Mouse (Mus musculus) forebrain, embryonic 10.5 days (tissue): ENCODE measurements around the gene Ddx39b. TPM values are rescaled to one million over a fixed set of nuclear protein-coding genes. Genes with fewer than 3 reads are reported as not detected.

ENCODE experiments used
- DNase-seq: peaks from one replicate; pipeline ENCODE4 v3.0.0-alpha.2; 2017; ENCODE audit warnings: low spot score; ENCODE audit errors: extremely low spot score
- H3K27ac ChIP-seq: fragments of 300-500 bp; sonication (generic); 2 replicates; pipeline ENCODE4 v1.5.1; 2016; ENCODE audit warnings: mild to moderate bottlenecking
- H3K27me3 ChIP-seq: fragments of 300-500 bp; sonication (generic); 2 replicates; pipeline ENCODE4 v1.6.1; 2016; ENCODE audit warnings: mild to moderate bottlenecking; ENCODE audit not compliant: poor library complexity, severe bottlenecking
- H3K36me3 ChIP-seq: fragments of 300-500 bp; sonication (generic); replicated peaks from 2 replicates; pipeline ENCODE4 v1.6.1; 2016; ENCODE audit warnings: mild to moderate bottlenecking, moderate library complexity
- H3K4me1 ChIP-seq: fragments of 300-500 bp; sonication (generic); 2 replicates; pipeline ENCODE4 v1.6.1; 2016
- H3K4me3 ChIP-seq: fragments of 300-500 bp; sonication (generic); 2 replicates; pipeline ENCODE4 v1.5.1; 2016; ENCODE audit warnings: mild to moderate bottlenecking, moderate library complexity
- H3K9me3 ChIP-seq: fragments of 300-500 bp; sonication (generic); 2 replicates; pipeline ENCODE4 v1.6.1; 2016; ENCODE audit warnings: mild to moderate bottlenecking, moderate library complexity
- WGBS: fragments of 180-500 bp; shearing (Covaris S2); methylation state at CpG from one replicate; pipeline ENCODE4 v1.1.7; 2016; 5-methylcytosine and 5-hydroxymethylcytosine counted together
- polyA plus RNA-seq: library from polyadenylated mRNA; unstranded; fragments of >200 nt; fragmentation: Nextera tagmentation; extraction: Ambion mirVana; gene quantifications from 2 replicates; pipeline ENCODE4 v1.2.1, GENCODE M21; 2016

Ddx39b gene
- polyA plus RNA-seq, 1 experiment from 2014 or later: 759 TPM

GRCm38 (mm10) chr17:35202442-35202841, 39.1 kb upstream of the Ddx39b start:
- H3K4me1 ChIP-seq: peaks cover 21% of the 10 kb centered on the region
- H3K36me3 ChIP-seq: no peaks in the 10 kb centered on the region
- DNase-seq: no peak
- H3K27ac ChIP-seq: no peak overlapping the region
- peaks cover 76% of the 10 kb centered on the region for H3K27me3 ChIP-seq
- H3K4me3 ChIP-seq: no peak overlapping the region
- WGBS: 77% methylated on average over 4 of the region's 4 CpGs
- no peaks in the 10 kb centered on the region for H3K9me3 ChIP-seq

GRCm38 (mm10) chr17:35204494-35205379, 36.8 kb upstream of the Ddx39b start, which contains the start of gene Lta:
Gene Lta (minus strand): TSS chr17:35205351.
- no peak within 1 kb of the TSS for H3K4me3 ChIP-seq
- no peak for DNase-seq
- peaks cover 59% of the 10 kb centered on the region for H3K27me3 ChIP-seq
- WGBS: 29% methylated on average over 20 of the region's 20 CpGs
- no peak within 1 kb of the TSS for H3K27ac ChIP-seq
- no peaks in the 10 kb centered on the region for H3K9me3 ChIP-seq
- H3K36me3 ChIP-seq: no peaks in the 10 kb centered on the region
- H3K4me1 ChIP-seq: peaks cover 19% of the 10 kb centered on the region; the same call in 1 of the 2 replicates

GRCm38 (mm10) chr17:35205380-35205769, 36.2 kb upstream of the Ddx39b start:
- no peak overlapping the region for H3K4me3 ChIP-seq

DNA sequence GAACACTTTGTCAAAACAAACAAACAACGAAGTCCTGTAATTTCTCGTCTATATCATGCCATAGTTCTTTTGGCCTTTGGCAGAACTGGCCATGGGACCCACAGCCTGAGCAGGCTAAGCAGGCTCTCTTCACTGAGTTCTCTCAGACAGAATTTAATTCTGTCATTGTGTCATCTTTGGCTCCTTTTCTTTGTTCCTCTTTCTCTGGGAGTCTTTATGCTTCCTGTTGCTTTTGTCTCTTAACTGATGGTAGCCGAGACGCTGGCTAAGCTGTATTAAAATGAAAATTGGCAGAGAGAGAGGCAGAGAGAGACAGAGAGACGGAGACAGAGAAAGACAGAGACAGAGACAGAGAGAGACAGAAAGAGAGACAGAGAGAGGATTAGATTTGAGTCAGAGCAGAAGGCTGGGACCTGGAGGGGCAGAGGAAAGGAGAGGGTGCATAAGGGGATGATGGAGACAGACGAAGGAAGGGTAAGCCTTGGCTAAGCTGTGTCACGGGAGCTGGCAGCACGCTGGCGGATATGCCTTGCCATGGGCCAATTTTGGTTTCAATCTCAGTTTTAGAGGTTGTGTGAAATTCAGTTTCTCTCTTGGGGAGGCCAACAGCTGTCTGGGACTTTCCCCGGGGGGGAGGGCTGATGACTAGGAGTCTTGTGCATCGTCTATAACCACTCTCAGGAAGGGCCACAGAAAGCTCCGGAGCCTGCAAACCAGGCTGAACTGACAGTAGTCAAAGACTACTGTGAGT, 31.6 kb upstream of the Ddx39b start:
- Histone ChIP-seq H3K36me3 (no peaks in the 10 kb centered on the region), H3K27me3 (peaks cover 7% of the 10 kb centered on the region), H3K9me3 (no peaks in the 10 kb centered on the region), H3K4me1 (peaks cover 18% of the 10 kb centered on the region), H3K27ac (no peak overlapping the region), H3K4me3 (no peak overlapping the region)
- WGBS: 82% methylated on average over 12 of the region's 12 CpGs
- DNase-seq: no peak

More at GRCm38 (mm10) chr17:35205380-35205769, 36.2 kb upstream of the Ddx39b start:
- peaks cover 20% of the 10 kb centered on the region; the same call in 1 of the 2 replicates for H3K4me1 ChIP-seq
- no peak overlapping the region for H3K27ac ChIP-seq
- DNase-seq: no peak
- peaks cover 52% of the 10 kb centered on the region for H3K27me3 ChIP-seq
- no peaks in the 10 kb centered on the region for H3K36me3 ChIP-seq
- WGBS: 64% methylated on average over 10 of the region's 10 CpGs
- no peaks in the 10 kb centered on the region for H3K9me3 ChIP-seq

DNA sequence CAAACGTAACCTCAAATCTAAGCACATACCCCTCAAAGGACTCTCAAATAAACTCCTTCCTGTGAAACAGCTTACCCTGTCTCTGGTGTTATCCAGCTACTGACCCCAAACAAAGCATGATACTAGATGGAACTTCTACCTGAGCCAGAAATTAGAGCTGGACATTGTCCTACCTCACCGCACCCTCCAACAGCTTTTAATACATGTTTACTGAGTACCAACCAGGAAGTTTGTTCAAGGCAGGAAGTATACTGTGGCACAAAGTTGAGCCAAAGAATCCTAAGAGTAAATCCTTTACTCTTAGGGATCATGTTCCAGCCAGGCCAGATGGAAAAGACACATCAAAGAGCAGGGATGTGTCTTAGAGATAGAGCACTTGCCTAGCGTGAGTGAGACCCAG, 31.0 kb upstream of the Ddx39b start:
- H3K36me3 ChIP-seq: no peaks in the 10 kb centered on the region
- H3K27ac ChIP-seq: no peak overlapping the region
- peaks cover under 1% of the 10 kb centered on the region; the same call in 1 of the 2 replicates for H3K27me3 ChIP-seq
- no peak overlapping the region for H3K4me3 ChIP-seq
- no peaks in the 10 kb centered on the region for H3K9me3 ChIP-seq
- 87% methylated on average over 3 of the region's 3 CpGs for WGBS
- no peak for DNase-seq
- H3K4me1 ChIP-seq: peaks cover 14% of the 10 kb centered on the region; the same call in 1 of the 2 replicates

DNA sequence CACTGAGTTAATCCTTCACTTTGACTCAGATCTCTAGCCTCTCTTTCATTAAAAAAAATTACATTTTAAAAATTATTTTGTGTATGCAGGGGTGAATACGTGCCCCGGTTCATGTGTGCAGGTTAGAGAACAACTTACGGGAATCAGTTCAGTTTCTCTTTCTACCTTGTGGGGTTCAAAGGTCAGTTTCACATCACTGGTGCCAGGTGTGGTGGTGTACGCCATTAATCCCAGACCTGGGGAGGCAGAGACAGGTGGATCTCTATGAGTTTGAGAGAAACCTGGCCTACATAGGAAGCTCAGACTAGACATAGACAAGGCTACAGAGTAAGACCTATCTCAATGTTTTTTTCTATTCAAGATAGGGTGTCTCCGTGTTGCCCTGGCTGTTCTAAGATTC, 28.5 kb upstream of the Ddx39b start:
- Histone ChIP-seq H3K27ac (no peak overlapping the region), H3K9me3 (no peaks in the 10 kb centered on the region), H3K27me3 (no peaks in the 10 kb centered on the region), H3K36me3 (no peaks in the 10 kb centered on the region), H3K4me1 (peaks cover 14% of the 10 kb centered on the region; the same call in 1 of the 2 replicates), H3K4me3 (no peak overlapping the region)
- WGBS: 89% methylated on average over 5 of the region's 5 CpGs
- DNase-seq: no peak

GRCm38 (mm10) chr17:35218516-35219193, 22.9 kb upstream of the Ddx39b start:
- peaks cover 5% of the 10 kb centered on the region; the same call in 1 of the 2 replicates for H3K4me1 ChIP-seq
- H3K27me3 ChIP-seq: no peaks in the 10 kb centered on the region
- no peak overlapping the region for H3K4me3 ChIP-seq
- H3K27ac ChIP-seq: no peak overlapping the region
- no peak for DNase-seq
- H3K9me3 ChIP-seq: no peaks in the 10 kb centered on the region
- H3K36me3 ChIP-seq: peaks cover 43% of the 10 kb centered on the region
- WGBS: 83% methylated on average over 18 of the region's 18 CpGs

GRCm38 (mm10) chr17:35219601-35220041, 21.9 kb upstream of the Ddx39b start:
- Histone ChIP-seq H3K27ac (no peak overlapping the region), H3K4me3 (no peak overlapping the region), H3K36me3 (peaks cover 50% of the 10 kb centered on the region), H3K9me3 (no peaks in the 10 kb centered on the region), H3K4me1 (0 out of 2 replicates have a peak, but pooled peaks cover under 1% of the 10 kb centered on the region), H3K27me3 (no peaks in the 10 kb centered on the region)
- DNase-seq: no peak
- 88% methylated on average over 6 of the region's 6 CpGs for WGBS

DNA sequence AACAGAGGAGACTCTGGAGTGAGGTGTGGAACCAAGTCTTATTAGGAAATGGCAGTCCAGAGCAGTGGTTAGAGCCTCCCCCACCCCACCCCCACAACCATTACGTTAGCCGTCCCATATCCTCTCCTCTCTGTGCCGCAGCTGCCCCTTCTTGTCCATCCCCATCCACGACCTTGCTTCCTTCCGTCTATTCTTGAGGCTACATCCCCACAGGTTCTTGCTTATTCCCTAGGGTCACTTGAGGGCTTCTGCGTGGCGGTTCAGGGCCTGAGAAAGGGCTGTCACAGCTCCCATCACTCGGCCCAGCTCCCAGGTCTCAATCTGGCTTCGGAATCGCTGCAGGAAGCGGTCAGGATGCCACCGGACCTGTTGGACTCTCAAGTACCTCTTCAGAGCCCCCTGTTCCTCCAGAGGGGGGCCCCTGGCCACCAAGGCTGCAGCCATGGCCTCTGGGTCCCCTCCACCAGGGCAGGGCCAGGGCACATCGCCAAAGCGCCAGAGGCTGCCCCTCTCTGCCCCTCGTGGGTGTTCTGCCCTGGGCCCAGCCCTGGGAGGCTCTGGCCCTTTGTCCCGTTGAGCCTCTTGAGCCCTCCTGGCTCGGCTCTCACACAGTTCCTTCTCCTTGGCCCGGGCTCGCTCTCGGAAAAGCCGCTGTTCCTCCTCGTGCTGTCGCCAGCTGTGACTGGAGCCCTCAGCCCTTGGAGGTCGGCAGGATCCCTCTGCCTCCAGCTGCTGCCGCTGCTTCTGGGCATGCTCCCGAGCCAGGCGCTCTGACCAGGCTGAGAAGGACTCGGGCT, 21.2 kb upstream of the Ddx39b start, which contains the start of gene Gm16181:
Gm16181 (plus strand) TSS at position 679 of the 797 bp plus-strand sequence.
- Histone ChIP-seq H3K9me3 (no peaks in the 10 kb centered on the region), H3K4me1 (no peaks in the 10 kb centered on the region), H3K27me3 (no peaks in the 10 kb centered on the region), H3K36me3 (peaks cover 56% of the 10 kb centered on the region), H3K4me3 (no peak within 1 kb of the TSS), H3K27ac (no peak within 1 kb of the TSS)
- WGBS: 87% methylated on average over 28 of the region's 28 CpGs
- no peak for DNase-seq

DNA sequence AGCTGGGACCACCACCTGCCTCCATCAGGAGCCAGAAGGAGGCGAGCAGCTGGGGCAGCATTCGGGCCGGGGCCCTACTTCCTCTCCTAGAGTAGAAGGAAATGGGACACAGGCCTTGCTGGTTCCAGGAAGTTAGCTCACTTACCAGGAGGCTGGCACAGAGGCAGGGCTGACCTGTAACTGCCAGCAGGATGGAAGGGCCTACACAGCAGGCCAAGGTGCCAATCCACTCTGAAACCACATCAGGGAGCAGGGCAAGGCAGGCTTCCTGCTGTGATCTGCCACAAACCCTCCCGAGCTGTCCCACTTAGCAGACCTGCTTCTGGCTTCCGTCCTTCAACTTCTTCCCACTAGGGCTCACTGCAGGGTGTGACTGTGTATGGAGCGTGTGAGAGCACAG, 19.2 kb upstream of the Ddx39b start:
- 87% methylated on average over 6 of the region's 6 CpGs for WGBS

GRCm38 (mm10) chr17:35224641-35225040, 16.9 kb upstream of the Ddx39b start:
- 92% methylated on average over 4 of the region's 4 CpGs for WGBS
- H3K9me3 ChIP-seq: no peaks in the 10 kb centered on the region
- H3K27ac ChIP-seq: no peak overlapping the region
- no peak overlapping the region for H3K4me3 ChIP-seq
- H3K4me1 ChIP-seq: no peaks in the 10 kb centered on the region
- DNase-seq: no peak
- no peaks in the 10 kb centered on the region for H3K27me3 ChIP-seq
- H3K36me3 ChIP-seq: peaks cover 82% of the 10 kb centered on the region

More for the DNA sequence above, 19.2 kb upstream of the Ddx39b start:
- Histone ChIP-seq H3K4me1 (no peaks in the 10 kb centered on the region), H3K27me3 (no peaks in the 10 kb centered on the region), H3K9me3 (no peaks in the 10 kb centered on the region), H3K36me3 (peaks cover 72% of the 10 kb centered on the region), H3K4me3 (no peak overlapping the region), H3K27ac (no peak overlapping the region)
- no peak for DNase-seq

- no peak overlapping the region for H3K27ac ChIP-seq
- H3K9me3 ChIP-seq: no peaks in the 10 kb centered on the region
- WGBS: 94% methylated on average over 5 of the region's 5 CpGs
- H3K4me1 ChIP-seq: no peaks in the 10 kb centered on the region
- H3K4me3 ChIP-seq: no peak overlapping the region
- no peak for DNase-seq
- no peaks in the 10 kb centered on the region for H3K27me3 ChIP-seq
- H3K36me3 ChIP-seq: peaks cover 82% of the 10 kb centered on the region
Observed at GRCm38 (mm10) chr17:35225456-35225855, 16.1 kb upstream of the Ddx39b start.
